In the genomic region with DNA sequence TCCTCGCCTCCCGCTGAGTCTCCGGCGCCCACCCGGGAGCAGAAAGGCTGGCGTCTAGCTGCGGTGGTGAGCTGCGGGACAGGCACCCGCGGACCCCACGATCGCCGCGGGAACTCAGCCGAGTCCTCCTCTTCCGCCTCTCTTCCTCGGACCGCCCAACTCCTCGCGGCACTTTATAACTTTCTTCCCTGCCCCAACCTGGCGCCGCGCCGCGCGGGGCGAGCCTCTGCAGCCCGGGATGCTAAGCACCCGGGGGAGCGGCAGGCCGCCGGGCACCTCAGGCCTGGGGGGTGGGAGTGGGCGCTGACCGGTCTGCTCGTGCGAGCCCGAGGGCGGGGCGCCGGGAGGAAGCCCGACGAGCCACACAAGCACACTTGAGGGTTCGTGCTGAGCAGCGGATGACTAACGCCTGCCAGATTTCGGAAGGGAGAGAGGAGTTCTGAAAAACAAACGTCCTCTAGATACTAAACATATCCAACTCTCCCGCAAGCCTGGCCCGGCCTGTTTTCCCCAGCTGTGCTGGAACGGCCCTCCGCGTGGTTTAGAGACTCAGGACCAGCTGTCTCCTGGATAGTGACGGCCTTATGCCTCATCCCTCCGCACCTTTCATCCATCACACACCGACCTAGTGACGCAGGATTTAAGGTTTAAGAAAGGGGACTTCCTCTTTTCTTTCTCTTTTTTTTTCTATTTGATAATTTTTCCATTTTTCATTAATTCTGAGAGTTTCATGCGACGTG, we compare ENCODE assay signal across 8 mouse cellular contexts. TPM values are rescaled to one million over a fixed set of nuclear protein-coding genes. Genes with fewer than 3 reads are reported as not detected.
DNase-seq lines count a peak whose midpoint lies in the region; ATAC-seq lines count a peak whose summit lies in the region.

A gene (minus strand): TSS at position 142 of the 740 bp plus-strand sequence.

- peak within 1 kb of the TSS; percentile 85 for H3K4me3 ChIP-seq in intestine, embryonic 14.5 days (ENCODE audit: low read depth, low read length)
- H3K4me3 ChIP-seq in limb, embryonic 13.5 days = peak within 1 kb of the TSS; percentile 74
- peak within 1 kb of the TSS; percentile 73 for H3K4me3 ChIP-seq in midbrain, embryonic 12.5 days

- 3% methylated on average over 58 of the region's 58 CpGs for WGBS in intestine, embryonic 14.5 days
- WGBS in limb, embryonic 13.5 days = 3% methylated on average over 58 of the region's 58 CpGs
- WGBS in midbrain, embryonic 12.5 days = 3% methylated on average over 58 of the region's 58 CpGs

- peaks cover 10% of the 10 kb centered on the region; the same call in 1 of the 2 replicates for H3K36me3 ChIP-seq in intestine, embryonic 14.5 days (ENCODE audit: control insufficient read depth, insufficient read depth, low read length)
- H3K36me3 ChIP-seq in limb, embryonic 13.5 days = peaks cover 7% of the 10 kb centered on the region
- H3K36me3 ChIP-seq in midbrain, embryonic 12.5 days = no peaks in the 10 kb centered on the region

- peak; percentile 74 for DNase-seq in ovary, adult 18-20 months (ENCODE audit: low spot score)
- DNase-seq in ovary, postnatal 10 days (ENCODE audit: low spot score) = no peak
- DNase-seq in embryo, embryonic 9.5 days (ENCODE audit: extremely low spot score) = peak; percentile 82
- no peak for DNase-seq in gonadal fat pad, adult 2 months (ENCODE audit: low read depth)
- DNase-seq in intestine, embryonic 14.5 days (ENCODE audit: low spot score) = peak; percentile 86
- DNase-seq in spleen, postnatal 4 days (ENCODE audit: low spot score in 2 of 2) = peak; percentile 24 to 72

- H3K4me1 ChIP-seq in intestine, embryonic 14.5 days (replicated peaks; ENCODE audit: control insufficient read depth, insufficient read depth, low read length) = peaks cover 23% of the 10 kb centered on the region
- H3K4me1 ChIP-seq in limb, embryonic 13.5 days = peaks cover 23% of the 10 kb centered on the region
- H3K4me1 ChIP-seq in midbrain, embryonic 12.5 days = peaks cover 4% of the 10 kb centered on the region; the same call in 1 of the 2 replicates

- H3K4me2 ChIP-seq in intestine, embryonic 14.5 days (ENCODE audit: low read length) = peak within 1 kb of the TSS; percentile 62
- peak within 1 kb of the TSS; percentile 72 for H3K4me2 ChIP-seq in limb, embryonic 13.5 days (replicated peaks)
- peak within 1 kb of the TSS; percentile 85 for H3K4me2 ChIP-seq in midbrain, embryonic 12.5 days (replicated peaks)

- peak within 1 kb of the TSS; percentile 84 for H3K27ac ChIP-seq in intestine, embryonic 14.5 days (ENCODE audit: low read depth)
- H3K27ac ChIP-seq in limb, embryonic 13.5 days = peak within 1 kb of the TSS; percentile 88
- H3K27ac ChIP-seq in midbrain, embryonic 12.5 days (replicated peaks) = peak within 1 kb of the TSS; percentile 84

- H3K27me3 ChIP-seq in intestine, embryonic 14.5 days (replicated peaks; ENCODE audit: control insufficient read depth, insufficient read depth, low read length) = no peaks in the 10 kb centered on the region
- H3K27me3 ChIP-seq in limb, embryonic 13.5 days = peaks cover 6% of the 10 kb centered on the region; the same call in 1 of the 2 replicates
- peaks cover 12% of the 10 kb centered on the region for H3K27me3 ChIP-seq in midbrain, embryonic 12.5 days

- ATAC-seq in intestine, embryonic 14.5 days (replicated peaks; ENCODE audit: low FRiP score, low TSS enrichment, low read depth) = peak; percentile 78
- ATAC-seq in limb, embryonic 13.5 days (ENCODE audit: low FRiP score, low read depth) = peak; percentile 62
- peak; percentile 78 for ATAC-seq in midbrain, embryonic 12.5 days (ENCODE audit: low FRiP score, low read depth)

- peak within 1 kb of the TSS; percentile 77 for H3K9ac ChIP-seq in intestine, embryonic 14.5 days (ENCODE audit: low read length)
- H3K9ac ChIP-seq in limb, embryonic 13.5 days = peak within 1 kb of the TSS; percentile 84
- peak within 1 kb of the TSS; percentile 77 for H3K9ac ChIP-seq in midbrain, embryonic 12.5 days (replicated peaks)

- no peaks in the 10 kb centered on the region for H3K9me3 ChIP-seq in intestine, embryonic 14.5 days (ENCODE audit: control insufficient read depth, low read length)
- no peaks in the 10 kb centered on the region for H3K9me3 ChIP-seq in limb, embryonic 13.5 days
- H3K9me3 ChIP-seq in midbrain, embryonic 12.5 days = no peaks in the 10 kb centered on the region

RNA-seq across cellular contexts. Expression of the gene that starts here (rescaled TPM):
- polyA plus RNA-seq in gonadal fat pad, adult 2 months (2012; rRNA removed) = 11.1 and 11.7 TPM in 2 replicates
- polyA plus RNA-seq in intestine, embryonic 14.5 days (2014; fragmentation: Nextera tagmentation; extraction: Ambion mirVana) = 23.7 and 24.6 TPM in 2 replicates
- polyA plus RNA-seq in limb, embryonic 13.5 days (2015; fragmentation: Nextera tagmentation; extraction: Ambion mirVana) = 29.1 and 32.1 TPM in 2 replicates
- 11.2 and 11.9 TPM in 2 replicates for polyA plus RNA-seq in midbrain, embryonic 12.5 days (2016; fragmentation: Nextera tagmentation; extraction: Ambion mirVana)

Comparison
In these comparisons a context has a peak if more than half of its experiments do, and no peak if none do; other contexts are left out.
1. DNase-seq: peak in ovary, adult 18-20 months (single experiment), embryo, embryonic 9.5 days (single experiment), intestine, embryonic 14.5 days (single experiment) and spleen, postnatal 4 days (2 of 2); none in ovary, postnatal 10 days (single experiment) and gonadal fat pad, adult 2 months (single experiment).
2. Peak in every context shown above with its lines, with median percentiles within 50 percentile points of each other: ATAC-seq, H3K27ac ChIP-seq, H3K4me2 ChIP-seq, H3K4me3 ChIP-seq and H3K9ac ChIP-seq.